Mouse (Mus musculus) liver, adult 2 months (tissue): ENCODE measurements around the gene Gck.

Source experiments
- CTCF ChIP-seq: fragments of 200-500 bp; IDR thresholded peaks from 2 replicates; pipeline ENCODE4 v1.5.1; 2011; ENCODE audit warnings: low read depth, low read length, control low read depth
- POLR2A ChIP-seq: fragments of 200-500 bp; IDR thresholded peaks from 2 replicates; pipeline ENCODE4 v1.6.1; 2011; ENCODE audit warnings: low read length, control low read depth; ENCODE audit not compliant: insufficient read depth; ENCODE audit errors: extremely low read depth

DNA sequence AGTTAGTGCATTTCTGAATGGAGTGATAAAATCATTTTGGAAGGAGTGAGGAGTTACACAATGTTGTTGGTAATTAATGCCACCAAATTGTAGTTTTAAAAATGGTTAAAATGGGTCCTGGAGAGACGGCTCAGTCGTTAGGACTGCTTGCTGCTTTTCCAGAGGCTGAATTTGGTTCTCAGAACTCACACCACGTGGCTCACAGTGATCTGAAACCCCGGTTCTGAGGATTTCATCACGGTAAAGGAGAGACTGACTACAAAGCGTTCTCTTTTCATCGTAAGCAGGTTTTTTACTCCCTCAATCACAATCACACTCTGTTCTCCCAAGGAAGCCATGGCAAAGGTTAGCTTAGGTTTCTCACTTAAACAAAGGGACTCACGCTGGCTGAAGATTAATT lies 25.2 kb downstream of the Gck start:
- TF ChIP-seq POLR2A (no peak), CTCF (no peak)
